Comparison of ENCODE assay signal across 31 mouse cellular contexts in the genomic region with DNA sequence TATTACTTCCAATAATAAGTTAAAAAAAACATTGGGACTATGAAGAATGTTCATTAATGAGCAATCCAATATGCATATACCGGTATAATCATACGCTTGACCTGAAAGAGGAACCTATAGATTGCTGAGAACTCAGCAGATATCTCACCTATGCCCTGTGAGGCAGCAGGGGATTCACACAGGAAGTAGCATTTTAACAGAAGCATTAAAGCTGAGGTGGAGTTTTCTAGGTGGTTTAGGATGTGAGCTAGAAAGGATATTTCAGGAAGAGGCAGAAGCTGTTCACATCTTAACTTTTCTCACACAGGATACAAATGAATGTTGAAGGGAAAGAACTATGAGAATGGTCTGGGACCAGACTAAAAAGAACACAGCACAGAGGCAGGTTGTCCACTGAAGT. TPM values are rescaled to one million over a fixed set of nuclear protein-coding genes. Genes with fewer than 3 reads are reported as not detected.
DNase-seq lines count a peak whose midpoint lies in the region; ATAC-seq lines count a peak whose summit lies in the region.
"Had no signal": no experiment of that assay in that cellular context is flagged by ENCODE, and none has a peak within 500 bp of the region (broad histone marks: within the 10 kb centered on the region; RNA-seq: fewer than 3 reads in every experiment).

No protein-coding gene starts in this region.

- H3K9me3 ChIP-seq in kidney, embryonic 15.5 days (replicated peaks): no peaks in the 10 kb centered on the region
- H3K9me3 ChIP-seq: forebrain, embryonic 10.5 days; forebrain, embryonic 13.5 days; heart, embryonic 12.5 days; heart, embryonic 15.5 days; hindbrain, embryonic 13.5 days had no signal

- H3K4me3 ChIP-seq in kidney, embryonic 15.5 days (replicated peaks): no peak overlapping the region
- H3K4me3 ChIP-seq: forebrain, embryonic 10.5 days; forebrain, embryonic 13.5 days; gastrocnemius, adult 2 months; heart, embryonic 12.5 days; heart, embryonic 15.5 days; hindbrain, embryonic 13.5 days had no signal

- H3K27me3 ChIP-seq in splenic B cell, adult 2 months (ENCODE audit: control insufficient read depth, insufficient read depth, low read length, poor library complexity, severe bottlenecking): no peaks in the 10 kb centered on the region
- no peaks in the 10 kb centered on the region for H3K27me3 ChIP-seq in kidney, embryonic 15.5 days
- H3K27me3 ChIP-seq: forebrain, embryonic 13.5 days; heart, embryonic 12.5 days; heart, embryonic 15.5 days; hindbrain, embryonic 13.5 days had no signal

- DNase-seq in splenic B cell, adult 2 months (ENCODE audit: low read depth, low spot score): peak; percentile 51
- DNase-seq in retina, postnatal 1 day: no peak
- DNase-seq in gastrocnemius, postnatal 36 days: no peak
- DNase-seq in left cerebral cortex, postnatal 4 days: no peak
- DNase-seq: adrenal gland, adult 2 months; adrenal gland, postnatal 14 days; cerebellum, adult 11-12 months; cerebellum, adult 8-10 months; cerebellum, postnatal 10 days; cerebellum, postnatal 36 days; gastrocnemius, adult 2 months; gastrocnemius, postnatal 14 days; heart, adult 18-20 months; heart, postnatal 10 days; heart, postnatal 36 days had no signal

- no peak overlapping the region for H3K9ac ChIP-seq in kidney, embryonic 15.5 days
- H3K9ac ChIP-seq: forebrain, embryonic 13.5 days; heart, embryonic 12.5 days; heart, embryonic 15.5 days; hindbrain, embryonic 13.5 days had no signal

- 85% methylated on average over 2 of the region's 2 CpGs for WGBS in kidney, embryonic 15.5 days

- no peak overlapping the region for H3K27ac ChIP-seq in kidney, embryonic 15.5 days
- H3K27ac ChIP-seq: forebrain, embryonic 10.5 days; forebrain, embryonic 13.5 days; gastrocnemius, adult 2 months; heart, embryonic 15.5 days; hindbrain, embryonic 13.5 days had no signal

- no peaks in the 10 kb centered on the region for H3K4me1 ChIP-seq in kidney, embryonic 15.5 days
- H3K4me1 ChIP-seq: forebrain, embryonic 10.5 days; forebrain, embryonic 13.5 days; heart, embryonic 12.5 days; heart, embryonic 15.5 days; hindbrain, embryonic 13.5 days had no signal

- H3K36me3 ChIP-seq in splenic B cell, adult 2 months (ENCODE audit: control insufficient read depth, insufficient read depth, low read length, poor library complexity, severe bottlenecking): no peaks in the 10 kb centered on the region
- no peaks in the 10 kb centered on the region for H3K36me3 ChIP-seq in kidney, embryonic 15.5 days
- H3K36me3 ChIP-seq: forebrain, embryonic 10.5 days; heart, embryonic 12.5 days; heart, embryonic 15.5 days; hindbrain, embryonic 13.5 days had no signal

- no peak overlapping the region for H3K4me2 ChIP-seq in kidney, embryonic 15.5 days
- H3K4me2 ChIP-seq: forebrain, embryonic 13.5 days; heart, embryonic 12.5 days; heart, embryonic 15.5 days; hindbrain, embryonic 13.5 days had no signal

- intact Hi-C loops in gastrocnemius, postnatal 36 days (cut with DNase I): no loop called here
- intact Hi-C loops in left cerebral cortex, postnatal 4 days (cut with DNase I): no loop called here

- ATAC-seq in CD4-positive, CD25-positive, alpha-beta regulatory T cell, adult 4 months: peak; percentile 87
- ATAC-seq in common myeloid progenitor, adult 5-6 weeks (replicated peaks; ENCODE audit: low read depth, poor library complexity, severe bottlenecking): 0 out of 2 replicates have a peak, but pooled peaks have one; percentile 24
- ATAC-seq in megakaryocyte, adult 5-6 weeks (ENCODE audit: poor library complexity, severe bottlenecking): peak; percentile 48
- ATAC-seq in kidney, embryonic 15.5 days (replicated peaks; ENCODE audit: low FRiP score): no peak
- ATAC-seq: forebrain, embryonic 13.5 days; forebrain, embryonic 16.5 days; hindbrain, embryonic 16.5 days; intestine, postnatal 0 days had no signal

RNA-seq across cellular contexts. Expression of a gene that starts 51.6 kb away (rescaled TPM):
- polyA plus RNA-seq in CD4-positive, CD25-positive, alpha-beta regulatory T cell, adult 4 months (2017; shearing (Covaris generic)): 100 to 1,000 TPM; 590 to 617 TPM
- 575 and 670 TPM in 2 replicates for total RNA-seq in common myeloid progenitor, adult 5-6 weeks (2017)
- total RNA-seq in megakaryocyte, adult 5-6 weeks (2015): 18.4 and 22.9 TPM in 2 replicates
- total RNA-seq in megakaryocyte, adult 5-6 weeks (2017): 53.3 and 60.5 TPM in 2 replicates
- total RNA-seq in gastrocnemius, postnatal 36 days (2021): not detected
- under 1 TPM in 1 of 2 experiments, not detected in 1; 0.22 TPM for total RNA-seq in left cerebral cortex, postnatal 4 days (2021)
- 0.35 TPM in 1 of 2 replicates, not detected in the other for polyA plus RNA-seq in kidney, embryonic 15.5 days (2015; fragmentation: Nextera tagmentation; extraction: Ambion mirVana)
- total RNA-seq: gastrocnemius, adult 2 months; gastrocnemius, postnatal 14 days; heart, postnatal 10 days; heart, postnatal 36 days had no signal
- polyA plus RNA-seq: adrenal gland, adult 2 months; brain, embryonic 14.5 days; C2C12; embryonic facial prominence, embryonic 11.5 days; forebrain, embryonic 10.5 days; forebrain, embryonic 13.5 days; forebrain, embryonic 16.5 days; hindbrain, embryonic 13.5 days; intestine, embryonic 14.5 days had no signal

Comparison
In these comparisons a context has a peak if more than half of its experiments do, and no peak if none do; other contexts are left out.
1. RNA of a gene that starts 51.6 kb away (total RNA-seq): 575 to 670 TPM in common myeloid progenitor, adult 5-6 weeks and 18.4 to 60.5 TPM in megakaryocyte, adult 5-6 weeks; not detected in gastrocnemius, postnatal 36 days and 0.22 TPM in left cerebral cortex, postnatal 4 days; every median in the first group is over 10 times any median in the second.